Mouse (Mus musculus): ENCODE measurements around the gene Tmem100. TPM values are rescaled to one million over a fixed set of nuclear protein-coding genes. Genes with fewer than 3 reads are reported as not detected.
A peak's percentile ranks its signal among the peaks of the same experiment; 100 is the strongest.

Gene Tmem100
- total and polyA plus RNA-seq, 2 experiments from 2014 or later, result 12.6 to 18.3 TPM

DNA sequence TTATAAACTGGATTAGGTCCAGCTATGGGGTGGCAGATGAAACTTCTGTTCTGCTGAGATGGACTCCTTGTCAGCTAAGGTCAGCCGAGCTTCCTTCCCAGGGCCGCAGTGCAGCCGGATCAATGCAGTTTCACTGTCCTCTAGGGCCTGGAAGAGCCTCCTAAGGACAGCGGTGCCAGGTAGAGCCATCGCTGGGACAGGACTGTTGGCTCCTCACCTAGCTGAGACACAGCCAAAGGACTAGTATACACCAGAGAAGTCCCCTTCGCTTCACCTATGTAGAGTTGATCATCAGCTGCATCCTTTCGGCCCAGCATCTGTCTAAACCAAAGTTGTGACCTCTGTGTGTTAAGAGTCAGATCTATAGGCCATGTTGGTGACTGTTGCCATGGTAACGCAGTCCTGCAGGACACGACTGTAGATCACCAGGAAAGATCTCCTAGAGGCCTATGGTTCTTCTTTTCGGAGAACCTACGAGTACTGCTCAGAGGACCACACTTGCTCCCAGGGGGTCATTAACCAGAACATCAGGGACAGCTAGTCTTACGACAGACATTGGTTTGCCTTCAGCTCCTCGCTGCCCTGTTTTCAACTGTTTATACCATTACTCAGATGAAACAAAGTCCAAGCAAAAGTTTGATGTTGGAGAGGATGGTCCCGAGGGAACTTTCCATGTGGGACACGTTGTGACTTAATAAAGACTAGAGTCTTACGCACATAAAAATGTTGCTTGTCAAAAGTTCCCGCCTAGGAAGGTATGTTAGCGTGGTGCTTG is 31.0 kb upstream of the Tmem100 start:
- DNase-seq (ENCODE audit: low spot score), result no peak
- H3K9me3 ChIP-seq (replicated peaks; ENCODE audit: control insufficient read depth, low read length), result no peaks in the 10 kb centered on the region
- no peak overlapping the region for H3K9ac ChIP-seq (replicated peaks; ENCODE audit: low read depth, low read length)
- no peaks in the 10 kb centered on the region for H3K27me3 ChIP-seq (ENCODE audit: control insufficient read depth, insufficient read depth, low read length)
- ATAC-seq (ENCODE audit: insufficient read depth, low read depth), result no peak
- TF ChIP-seq CTCF (IDR thresholded peaks at IDR 0.05; ENCODE audit: low read depth), result no peak
- TF ChIP-seq EP300 (IDR thresholded peaks at IDR 0.05; ENCODE audit: low read depth), result no peak
- H3K4me3 ChIP-seq (ENCODE audit: low read depth, low read length), result no peak overlapping the region
- WGBS, result 89% methylated on average over 18 of the region's 18 CpGs
- H3K4me2 ChIP-seq (ENCODE audit: low read depth, low read length), result no peak overlapping the region
- no peaks in the 10 kb centered on the region for H3K36me3 ChIP-seq (replicated peaks; ENCODE audit: control insufficient read depth, insufficient read depth, low read length)
- H3K4me1 ChIP-seq (ENCODE audit: control insufficient read depth, insufficient read depth), result peaks cover 13% of the 10 kb centered on the region; the same call in 1 of the 2 replicates
- H3K27ac ChIP-seq (ENCODE audit: low read depth), result no peak overlapping the region

- Histone ChIP-seq H3K9me3 (replicated peaks; ENCODE audit: control insufficient read depth, low read length) (no peaks in the 10 kb centered on the region), H3K4me2 (ENCODE audit: low read depth, low read length) (no peak overlapping the region), H3K9ac (replicated peaks; ENCODE audit: low read depth, low read length) (no peak overlapping the region), H3K4me1 (ENCODE audit: control insufficient read depth, insufficient read depth) (peaks cover 6% of the 10 kb centered on the region; the same call in 1 of the 2 replicates), H3K27ac (ENCODE audit: low read depth) (no peak overlapping the region), H3K36me3 (replicated peaks; ENCODE audit: control insufficient read depth, insufficient read depth, low read length) (no peaks in the 10 kb centered on the region), H3K27me3 (ENCODE audit: control insufficient read depth, insufficient read depth, low read length) (no peaks in the 10 kb centered on the region), H3K4me3 (ENCODE audit: low read depth, low read length) (no peak overlapping the region)
- ATAC-seq (ENCODE audit: insufficient read depth, low read depth) (no peak), DNase-seq (ENCODE audit: low spot score) (no peak)
- 86% methylated on average over 4 of the region's 4 CpGs for WGBS
- TF ChIP-seq CTCF (IDR thresholded peaks at IDR 0.05; ENCODE audit: low read depth) (no peak), EP300 (IDR thresholded peaks at IDR 0.05; ENCODE audit: low read depth) (no peak)
Measured at GRCm38 (mm10) chr11:90000666-90001065, 29.5 kb upstream of the Tmem100 start.

DNA sequence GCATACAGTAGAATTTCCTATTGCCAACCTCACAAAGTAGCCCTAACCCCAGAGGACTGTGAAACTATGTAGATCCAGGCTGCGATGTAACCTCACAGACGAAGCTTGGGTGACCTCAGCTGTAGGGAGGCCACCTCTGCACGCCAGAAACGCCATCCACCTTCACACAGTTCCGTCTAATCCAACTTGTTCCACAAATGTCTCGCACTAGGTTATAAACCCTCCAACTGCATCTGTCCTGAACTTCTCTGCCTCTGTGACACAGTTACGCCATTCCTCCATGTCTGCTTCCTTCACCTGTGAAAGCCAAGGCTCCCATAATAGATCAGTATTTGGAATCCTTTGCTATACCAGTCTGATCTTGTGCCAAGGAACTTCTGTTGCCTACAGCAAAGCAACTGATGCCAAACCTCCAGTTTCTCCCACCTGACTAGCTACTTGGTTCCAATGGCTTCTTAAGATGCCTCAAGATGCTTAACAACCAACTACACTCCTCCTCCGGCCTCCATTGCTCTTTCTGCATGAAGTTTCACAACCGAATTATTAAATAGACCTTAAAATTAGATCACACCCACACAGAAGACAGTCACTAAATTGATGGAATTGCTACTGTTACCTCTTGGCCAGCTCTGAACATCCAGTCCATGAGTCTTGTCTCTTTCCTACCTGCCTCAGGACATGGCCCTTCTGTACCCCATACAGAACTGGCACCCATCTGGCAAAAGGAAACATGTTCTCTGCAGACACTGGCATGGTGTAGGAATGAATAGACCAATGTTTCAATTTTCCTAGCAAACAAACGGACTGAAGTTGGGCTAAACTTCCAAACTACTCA is 28.5 kb upstream of the Tmem100 start:
- Histone ChIP-seq H3K4me3 (ENCODE audit: low read depth, low read length) (peak overlapping the region; percentile 60; the same call in 1 of the 2 replicates), H3K9me3 (replicated peaks; ENCODE audit: control insufficient read depth, low read length) (no peaks in the 10 kb centered on the region), H3K27me3 (ENCODE audit: control insufficient read depth, insufficient read depth, low read length) (no peaks in the 10 kb centered on the region), H3K36me3 (replicated peaks; ENCODE audit: control insufficient read depth, insufficient read depth, low read length) (no peaks in the 10 kb centered on the region), H3K9ac (replicated peaks; ENCODE audit: low read depth, low read length) (peak overlapping the region; percentile 51; the same call in 1 of the 2 replicates), H3K27ac (ENCODE audit: low read depth) (no peak overlapping the region), H3K4me2 (ENCODE audit: low read depth, low read length) (peak overlapping the region; percentile 85), H3K4me1 (ENCODE audit: control insufficient read depth, insufficient read depth) (peaks cover 6% of the 10 kb centered on the region; the same call in 1 of the 2 replicates)
- ATAC-seq (ENCODE audit: insufficient read depth, low read depth), result no peak
- DNase-seq (ENCODE audit: low spot score), result no peak
- 86% methylated on average over 10 of the region's 10 CpGs for WGBS
- no peak for TF ChIP-seq CTCF (IDR thresholded peaks at IDR 0.05; ENCODE audit: low read depth)
- no peak for TF ChIP-seq EP300 (IDR thresholded peaks at IDR 0.05; ENCODE audit: low read depth)

- no peaks in the 10 kb centered on the region for H3K36me3 ChIP-seq (replicated peaks; ENCODE audit: control insufficient read depth, insufficient read depth, low read length)
- TF ChIP-seq CTCF (IDR thresholded peaks at IDR 0.05; ENCODE audit: low read depth) (no peak), EP300 (IDR thresholded peaks at IDR 0.05; ENCODE audit: low read depth) (no peak)
- H3K9me3 ChIP-seq (replicated peaks; ENCODE audit: control insufficient read depth, low read length), result no peaks in the 10 kb centered on the region
- DNase-seq (ENCODE audit: low spot score) (peak; percentile 91), ATAC-seq (ENCODE audit: insufficient read depth, low read depth) (peak; percentile 98)
- H3K9ac ChIP-seq (replicated peaks; ENCODE audit: low read depth, low read length), result peak within 1 kb of the TSS; percentile 51
- H3K4me1 ChIP-seq (ENCODE audit: control insufficient read depth, insufficient read depth), result peaks cover 6% of the 10 kb centered on the region; the same call in 1 of the 2 replicates
- 9% methylated on average over 35 of the region's 35 CpGs for WGBS
- peak within 1 kb of the TSS; percentile 11; the same call in 1 of the 2 replicates for H3K27ac ChIP-seq (ENCODE audit: low read depth)
- peak within 1 kb of the TSS; percentile 60 for H3K4me3 ChIP-seq (ENCODE audit: low read depth, low read length)
- peak within 1 kb of the TSS; percentile 85 for H3K4me2 ChIP-seq (ENCODE audit: low read depth, low read length)
- no peaks in the 10 kb centered on the region for H3K27me3 ChIP-seq (ENCODE audit: control insufficient read depth, insufficient read depth, low read length)
Measured at GRCm38 (mm10) chr11:90002231-90002986, 27.7 kb upstream of the Tmem100 start, which contains the start of gene Pctp. Pctp (minus strand) TSS chr11:90002894.

GRCm38 (mm10) chr11:90002987-90003348 is 27.2 kb upstream of the Tmem100 start:
- Histone ChIP-seq H3K4me1 (ENCODE audit: control insufficient read depth, insufficient read depth) (peaks cover 6% of the 10 kb centered on the region; the same call in 1 of the 2 replicates), H3K4me2 (ENCODE audit: low read depth, low read length) (peak overlapping the region; percentile 85), H3K27me3 (ENCODE audit: control insufficient read depth, insufficient read depth, low read length) (no peaks in the 10 kb centered on the region), H3K36me3 (replicated peaks; ENCODE audit: control insufficient read depth, insufficient read depth, low read length) (no peaks in the 10 kb centered on the region), H3K9ac (replicated peaks; ENCODE audit: low read depth, low read length) (peak overlapping the region; percentile 51; the same call in 1 of the 2 replicates), H3K9me3 (replicated peaks; ENCODE audit: control insufficient read depth, low read length) (no peaks in the 10 kb centered on the region), H3K27ac (ENCODE audit: low read depth) (no peak overlapping the region), H3K4me3 (ENCODE audit: low read depth, low read length) (peak overlapping the region; percentile 60)
- DNase-seq (ENCODE audit: low spot score) (no peak), ATAC-seq (ENCODE audit: insufficient read depth, low read depth) (no peak)
- 10% methylated on average over 7 of the region's 8 CpGs for WGBS
- TF ChIP-seq CTCF (IDR thresholded peaks at IDR 0.05; ENCODE audit: low read depth) (no peak), EP300 (IDR thresholded peaks at IDR 0.05; ENCODE audit: low read depth) (no peak)
